Mouse (Mus musculus) megakaryocyte progenitor cell, adult 5-6 weeks (primary cell): ENCODE measurements at regions not wholly inside any gene's neighbourhood (a gene's known extent, or its start where the extent isn't known, plus 50 kb on each side); places are given as distances from the start of the nearest gene placed in this dataset.
"Not testable (repeated sequence)": the region's sequence is repeated elsewhere in the genome, so short reads cannot be mapped to it uniquely, and the experiment has no call there.

Source experiments
- ATAC-seq: replicated peaks from 2 replicates; pipeline ENCODE4 v1.8.0; 2016; ENCODE audit warnings: mild to moderate bottlenecking, moderate TSS enrichment, inconsistent platforms; ENCODE audit not compliant: poor library complexity

GRCm38 (mm10) chr12:80055894-80056293 is 56.9 kb downstream of the Zfp36l1 start:
- not testable (repeated sequence) for ATAC-seq

GRCm38 (mm10) chr12:80055394-80055793 is 57.4 kb downstream of the Zfp36l1 start:
- ATAC-seq, result no peak

- no peak for ATAC-seq
Measured at GRCm38 (mm10) chr12:80054655-80055037, 58.2 kb downstream of the Zfp36l1 start.

- ATAC-seq, result peak; percentile 75
Measured at GRCm38 (mm10) chr12:80053902-80054654, 58.7 kb downstream of the Zfp36l1 start.

- no peak for ATAC-seq
Measured at GRCm38 (mm10) chr12:80048215-80048979, 64.4 kb downstream of the Zfp36l1 start.

- peak; percentile 93 for ATAC-seq
Measured at GRCm38 (mm10) chr12:80046625-80047303, 66.0 kb downstream of the Zfp36l1 start.

- peak; percentile 13 for ATAC-seq
Measured at GRCm38 (mm10) chr12:80041510-80042324, 71.1 kb downstream of the Zfp36l1 start.

GRCm38 (mm10) chr12:80041012-80041411 is 71.8 kb downstream of the Zfp36l1 start:
- ATAC-seq, result no peak

- no peak for ATAC-seq
Measured at GRCm38 (mm10) chr12:80040233-80040632, 72.6 kb downstream of the Zfp36l1 start.

- ATAC-seq, result 0 out of 2 replicates have a peak, but pooled peaks have one; percentile 9
Measured at GRCm38 (mm10) chr12:80039150-80039549, 73.7 kb downstream of the Zfp36l1 start.

- peak; percentile 80 for ATAC-seq
Measured at GRCm38 (mm10) chr12:80035500-80036271, 77.1 kb downstream of the Zfp36l1 start.

GRCm38 (mm10) chr12:80034963-80035411 is 77.8 kb downstream of the Zfp36l1 start:
- ATAC-seq, result 0 out of 2 replicates have a peak, but pooled peaks have one; percentile 42

- no peak for ATAC-seq
Measured at GRCm38 (mm10) chr12:80034100-80034499, 78.7 kb downstream of the Zfp36l1 start.

GRCm38 (mm10) chr12:80032520-80032919 is 80.3 kb downstream of the Zfp36l1 start:
- no peak for ATAC-seq

GRCm38 (mm10) chr12:80028301-80028700 is 84.5 kb downstream of the Zfp36l1 start:
- no peak for ATAC-seq

GRCm38 (mm10) chr12:80023107-80024078 is 89.4 kb downstream of the Zfp36l1 start:
- no peak for ATAC-seq

GRCm38 (mm10) chr12:80022181-80023106 is 90.4 kb downstream of the Zfp36l1 start:
- no peak for ATAC-seq
